Mouse (Mus musculus): Measurements from ENCODE around the gene Pon2. TPM values are rescaled to one million over a fixed set of nuclear protein-coding genes. Genes with fewer than 3 reads are reported as not detected.
A peak's percentile ranks its signal among the peaks of the same experiment; 100 is the strongest.
"Not testable (repeated sequence)": the region's sequence is repeated elsewhere in the genome, so short reads cannot be mapped to it uniquely, and the experiment has no call there.

Pon2 gene
- total and polyA plus RNA-seq, 2 experiments, result 17.1 to 36.1 TPM

- peaks cover 4% of the 10 kb centered on the region for H3K4me1 ChIP-seq (ENCODE audit: control insufficient read depth, insufficient read depth, low read length)
- no peak overlapping the region for H3K27ac ChIP-seq (replicated peaks; ENCODE audit: insufficient read depth, low read depth, low read length)
- WGBS, result 38% methylated on average over 1 of the region's 1 CpGs
- TF ChIP-seq POLR2A (IDR thresholded peaks at IDR 0.05; ENCODE audit: extremely low read depth, insufficient read depth, low read length) (no peak), CTCF (IDR thresholded peaks at IDR 0.05; ENCODE audit: low read depth, low read length) (no peak)
- H3K79me2 ChIP-seq (ENCODE audit: control insufficient read depth, insufficient read depth, low read length), result no peaks in the 10 kb centered on the region
- no peak overlapping the region for H3K9ac ChIP-seq (ENCODE audit: low read depth, low read length)
- H3K27me3 ChIP-seq (ENCODE audit: control insufficient read depth, insufficient read depth, low read length), result no peaks in the 10 kb centered on the region
- no peak overlapping the region for H3K4me3 ChIP-seq (ENCODE audit: insufficient read depth, low read depth, low read length)
- H3K36me3 ChIP-seq (ENCODE audit: control insufficient read depth, insufficient read depth, low read length), result peaks cover 45% of the 10 kb centered on the region
- peak; percentile 31 for DNase-seq (ENCODE audit: extremely low read depth, low read depth, low spot score)
Observed at GRCm38 (mm10) chr6:5233812-5234211, 64.4 kb downstream of the Pon2 start.

GRCm38 (mm10) chr6:5232022-5232421, 66.2 kb downstream of the Pon2 start:
- Histone ChIP-seq H3K36me3 (ENCODE audit: control insufficient read depth, insufficient read depth, low read length) (peaks cover 42% of the 10 kb centered on the region), H3K27me3 (ENCODE audit: control insufficient read depth, insufficient read depth, low read length) (no peaks in the 10 kb centered on the region), H3K79me2 (ENCODE audit: control insufficient read depth, insufficient read depth, low read length) (no peaks in the 10 kb centered on the region), H3K27ac (replicated peaks; ENCODE audit: insufficient read depth, low read depth, low read length) (no peak overlapping the region), H3K4me1 (ENCODE audit: control insufficient read depth, insufficient read depth, low read length) (peaks cover under 1% of the 10 kb centered on the region; the same call in 1 of the 2 replicates), H3K4me3 (ENCODE audit: insufficient read depth, low read depth, low read length) (no peak overlapping the region), H3K9ac (ENCODE audit: low read depth, low read length) (no peak overlapping the region)
- no peak for DNase-seq (ENCODE audit: extremely low read depth, low read depth, low spot score)
- no peak for TF ChIP-seq CTCF (IDR thresholded peaks at IDR 0.05; ENCODE audit: low read depth, low read length)
- no peak for TF ChIP-seq POLR2A (IDR thresholded peaks at IDR 0.05; ENCODE audit: extremely low read depth, insufficient read depth, low read length)
- 91% methylated on average over 4 of the region's 4 CpGs for WGBS

- no peak overlapping the region for H3K9ac ChIP-seq (ENCODE audit: low read depth, low read length)
- WGBS, result 59% methylated on average over 5 of the region's 5 CpGs
- no peak overlapping the region for H3K27ac ChIP-seq (replicated peaks; ENCODE audit: insufficient read depth, low read depth, low read length)
- H3K27me3 ChIP-seq (ENCODE audit: control insufficient read depth, insufficient read depth, low read length), result no peaks in the 10 kb centered on the region
- peak; percentile 20 for DNase-seq (ENCODE audit: extremely low read depth, low read depth, low spot score)
- no peaks in the 10 kb centered on the region for H3K79me2 ChIP-seq (ENCODE audit: control insufficient read depth, insufficient read depth, low read length)
- no peak for TF ChIP-seq POLR2A (IDR thresholded peaks at IDR 0.05; ENCODE audit: extremely low read depth, insufficient read depth, low read length)
- TF ChIP-seq CTCF (IDR thresholded peaks at IDR 0.05; ENCODE audit: low read depth, low read length), result no peak
- H3K4me1 ChIP-seq (ENCODE audit: control insufficient read depth, insufficient read depth, low read length), result no peaks in the 10 kb centered on the region
- H3K4me3 ChIP-seq (ENCODE audit: insufficient read depth, low read depth, low read length), result no peak overlapping the region
- H3K36me3 ChIP-seq (ENCODE audit: control insufficient read depth, insufficient read depth, low read length), result peaks cover 31% of the 10 kb centered on the region
Observed at GRCm38 (mm10) chr6:5230261-5230660, 68.0 kb downstream of the Pon2 start.

GRCm38 (mm10) chr6:5223551-5223950, 74.7 kb downstream of the Pon2 start:
- not testable (repeated sequence) for H3K36me3 ChIP-seq (ENCODE audit: control insufficient read depth, insufficient read depth, low read length); H3K4me3 ChIP-seq (ENCODE audit: insufficient read depth, low read depth, low read length); H3K27me3 ChIP-seq (ENCODE audit: control insufficient read depth, insufficient read depth, low read length); H3K9ac ChIP-seq (ENCODE audit: low read depth, low read length); H3K79me2 ChIP-seq (ENCODE audit: control insufficient read depth, insufficient read depth, low read length); H3K27ac ChIP-seq (replicated peaks; ENCODE audit: insufficient read depth, low read depth, low read length)
- 33% methylated on average over 2 of the region's 2 CpGs for WGBS
- peaks cover 19% of the 10 kb centered on the region for H3K4me1 ChIP-seq (ENCODE audit: control insufficient read depth, insufficient read depth, low read length)
- DNase-seq (ENCODE audit: extremely low read depth, low read depth, low spot score), result peak; percentile 95

- peak; percentile 96 for DNase-seq (ENCODE audit: extremely low read depth, low read depth, low spot score)
- Histone ChIP-seq H3K4me1 (ENCODE audit: control insufficient read depth, insufficient read depth, low read length) (peaks cover 19% of the 10 kb centered on the region), H3K27me3 (ENCODE audit: control insufficient read depth, insufficient read depth, low read length) (no peaks in the 10 kb centered on the region), H3K9ac (ENCODE audit: low read depth, low read length) (peak overlapping the region; percentile 86), H3K27ac (replicated peaks; ENCODE audit: insufficient read depth, low read depth, low read length) (peak overlapping the region; percentile 99), H3K4me3 (ENCODE audit: insufficient read depth, low read depth, low read length) (peak overlapping the region; percentile 56; the same call in 1 of the 2 replicates), H3K36me3 (ENCODE audit: control insufficient read depth, insufficient read depth, low read length) (peaks cover 9% of the 10 kb centered on the region), H3K79me2 (ENCODE audit: control insufficient read depth, insufficient read depth, low read length) (no peaks in the 10 kb centered on the region)
- no peak for TF ChIP-seq POLR2A (IDR thresholded peaks at IDR 0.05; ENCODE audit: extremely low read depth, insufficient read depth, low read length)
- no peak for TF ChIP-seq CTCF (IDR thresholded peaks at IDR 0.05; ENCODE audit: low read depth, low read length)
- 17% methylated on average over 3 of the region's 3 CpGs for WGBS
Observed at GRCm38 (mm10) chr6:5222080-5222479, 76.2 kb downstream of the Pon2 start.

GRCm38 (mm10) chr6:5218190-5218589, 80.1 kb downstream of the Pon2 start:
- WGBS, result 97% methylated on average over 4 of the region's 4 CpGs
- TF ChIP-seq CTCF (IDR thresholded peaks at IDR 0.05; ENCODE audit: low read depth, low read length), result no peak
- TF ChIP-seq POLR2A (IDR thresholded peaks at IDR 0.05; ENCODE audit: extremely low read depth, insufficient read depth, low read length), result no peak
- Histone ChIP-seq H3K27me3 (ENCODE audit: control insufficient read depth, insufficient read depth, low read length) (no peaks in the 10 kb centered on the region), H3K79me2 (ENCODE audit: control insufficient read depth, insufficient read depth, low read length) (no peaks in the 10 kb centered on the region), H3K4me3 (ENCODE audit: insufficient read depth, low read depth, low read length) (no peak overlapping the region), H3K27ac (replicated peaks; ENCODE audit: insufficient read depth, low read depth, low read length) (no peak overlapping the region), H3K36me3 (ENCODE audit: control insufficient read depth, insufficient read depth, low read length) (peaks cover 11% of the 10 kb centered on the region), H3K4me1 (ENCODE audit: control insufficient read depth, insufficient read depth, low read length) (peaks cover 19% of the 10 kb centered on the region), H3K9ac (ENCODE audit: low read depth, low read length) (no peak overlapping the region)
- DNase-seq (ENCODE audit: extremely low read depth, low read depth, low spot score), result no peak

Other genes with a start within 250 kb of the Pon2 start
- gene Pon1, start 104.5 kb downstream of the Pon2 start, total RNA-seq (2014; rRNA removed), result 1,847 and 2,396 TPM in 2 replicates
- 549 and 587 TPM in 2 replicates for gene Pon1, start 104.5 kb downstream of the Pon2 start, polyA plus RNA-seq (2012; rRNA removed)
- 136 and 148 TPM in 2 replicates for gene Pon3, start 42.2 kb downstream of the Pon2 start, total RNA-seq (2014; rRNA removed)
- gene Pon3, start 42.2 kb downstream of the Pon2 start, polyA plus RNA-seq (2012; rRNA removed), result 32.2 and 38.5 TPM in 2 replicates
- gene Asb4, start 84.9 kb upstream of the Pon2 start, total RNA-seq (2014; rRNA removed), result 0.18 and 0.27 TPM in 2 replicates
- gene Asb4, start 84.9 kb upstream of the Pon2 start, polyA plus RNA-seq (2012; rRNA removed), result 0.05 and 0.31 TPM in 2 replicates
- gene Pdk4, start 197.9 kb upstream of the Pon2 start, total RNA-seq (2014; rRNA removed), result 2.7 and 2.9 TPM in 2 replicates
- 3.8 and 10.3 TPM in 2 replicates for gene Pdk4, start 197.9 kb upstream of the Pon2 start, polyA plus RNA-seq (2012; rRNA removed)